Mouse (Mus musculus) stomach, embryonic 16.5 days (tissue): ENCODE data around the gene Tctex1d2. TPM values are rescaled to one million over a fixed set of nuclear protein-coding genes. Genes with fewer than 3 reads are reported as not detected.

Experiments used
- ATAC-seq: fragments of 200-750 bp; cut with Nextera tagmentation; 2 replicates; pipeline ENCODE4 v1.8.0; 2017; ENCODE audit warnings: moderate number of reproducible peaks, moderate TSS enrichment; ENCODE audit not compliant: insufficient read depth, low FRiP score
- H3K27ac ChIP-seq: fragments of 300-500 bp; sonication (generic); 2 replicates; pipeline ENCODE4 v1.5.1; 2014; ENCODE audit warnings: low read length
- H3K27me3 ChIP-seq: fragments of 300-500 bp; sonication (generic); 2 replicates; pipeline ENCODE4 v1.6.1; 2014; ENCODE audit warnings: low read length, control low read depth, mixed read lengths; ENCODE audit not compliant: control insufficient read depth, insufficient read depth
- H3K36me3 ChIP-seq: fragments of 300-500 bp; sonication (generic); 2 replicates; pipeline ENCODE4 v1.6.1; 2014; ENCODE audit warnings: low read length; ENCODE audit not compliant: control insufficient read depth, insufficient read depth
- H3K4me1 ChIP-seq: fragments of 300-500 bp; sonication (generic); 2 replicates; pipeline ENCODE4 v1.6.1; 2014; ENCODE audit warnings: low read length, control low read depth, mixed read lengths; ENCODE audit not compliant: control insufficient read depth, insufficient read depth
- H3K4me2 ChIP-seq: fragments of 300-500 bp; sonication (generic); 2 replicates; pipeline ENCODE4 v1.6.1; 2014; ENCODE audit warnings: low read depth, low read length, mixed read lengths
- H3K4me3 ChIP-seq: fragments of 300-500 bp; sonication (generic); replicated peaks from 2 replicates; pipeline ENCODE4 v1.5.1; 2014; ENCODE audit warnings: mild to moderate bottlenecking, low read length
- H3K9ac ChIP-seq: fragments of 300-500 bp; sonication (generic); 2 replicates; pipeline ENCODE4 v1.6.1; 2014; ENCODE audit warnings: low read length
- H3K9me3 ChIP-seq: fragments of 300-500 bp; sonication (generic); replicated peaks from 2 replicates; pipeline ENCODE4 v1.6.1; 2016; ENCODE audit warnings: low read length, control low read depth; ENCODE audit not compliant: control insufficient read depth
- WGBS: fragments of 180-500 bp; shearing (Covaris S2); extraction: QIAGEN DNeasy Blood & Tissue Kit; methylation state at CpG from one replicate; pipeline ENCODE4 v1.1.7; 2014; 5-methylcytosine and 5-hydroxymethylcytosine counted together
- polyA plus RNA-seq: library from polyadenylated mRNA; unstranded; fragments of >200 nt; fragmentation: Nextera tagmentation; extraction: Ambion mirVana; gene quantifications from 2 replicates; pipeline ENCODE4 v1.2.1, GENCODE M21; 2015

The Tctex1d2 gene
- polyA plus RNA-seq, 1 experiment from 2014 or later: 24.5 TPM

DNA sequence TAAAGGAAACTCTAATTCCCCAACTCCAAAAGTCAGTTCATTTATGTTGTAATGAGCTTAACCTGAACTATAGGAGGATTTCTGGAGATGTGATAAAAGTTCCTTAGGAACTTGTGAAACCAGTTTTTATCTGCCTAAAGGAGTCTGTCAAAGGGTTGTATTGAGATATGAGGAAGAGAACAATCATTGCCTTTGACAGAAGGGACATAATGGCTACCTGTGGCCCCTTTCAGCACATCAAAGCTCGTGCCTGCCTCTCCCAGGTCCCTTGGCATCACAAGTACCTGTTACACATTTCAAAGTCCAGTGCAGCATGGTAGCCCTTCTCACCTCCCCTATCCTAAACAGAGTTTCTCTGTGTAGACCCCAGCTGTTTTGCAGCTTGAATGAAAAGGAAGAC lies 2.0 kb upstream of the Tctex1d2 start:
- H3K9ac ChIP-seq: no peak overlapping the region
- WGBS: 45% methylated on average over 1 of the region's 1 CpGs
- no peak overlapping the region for H3K27ac ChIP-seq
- H3K9me3 ChIP-seq: peaks cover 4% of the 10 kb centered on the region; the same call in 1 of the 2 replicates
- peaks cover 8% of the 10 kb centered on the region; the same call in 1 of the 2 replicates for H3K4me1 ChIP-seq
- no peaks in the 10 kb centered on the region for H3K36me3 ChIP-seq
- H3K27me3 ChIP-seq: no peaks in the 10 kb centered on the region
- H3K4me2 ChIP-seq: no peak overlapping the region
- no peak for ATAC-seq
- no peak overlapping the region for H3K4me3 ChIP-seq

DNA sequence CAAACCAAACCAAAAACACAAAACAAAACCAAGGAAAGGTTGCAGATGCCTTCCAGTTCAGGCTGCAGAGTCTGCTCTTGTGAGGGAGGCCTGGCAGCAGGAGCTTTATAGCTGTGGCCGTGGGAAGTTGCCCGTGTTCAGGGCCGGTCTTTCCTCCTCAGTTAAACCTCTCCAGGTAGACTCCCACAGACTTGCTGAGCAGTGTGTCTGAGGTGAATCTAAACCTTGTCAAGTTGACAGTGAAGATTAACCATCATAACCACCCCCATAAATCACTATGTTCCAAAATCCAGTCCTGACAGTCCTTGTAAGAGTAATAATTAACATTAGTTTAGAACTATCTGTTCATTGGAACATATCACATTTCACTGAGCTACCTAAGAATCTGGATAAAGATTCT lies 8.0 kb downstream of the Tctex1d2 start:
- Histone ChIP-seq H3K27me3 (no peaks in the 10 kb centered on the region), H3K27ac (no peak overlapping the region), H3K9me3 (no peaks in the 10 kb centered on the region), H3K36me3 (no peaks in the 10 kb centered on the region), H3K4me1 (peaks cover 16% of the 10 kb centered on the region), H3K4me3 (no peak overlapping the region), H3K9ac (no peak overlapping the region), H3K4me2 (no peak overlapping the region)
- WGBS: 91% methylated on average over 3 of the region's 3 CpGs
- no peak for ATAC-seq

DNA sequence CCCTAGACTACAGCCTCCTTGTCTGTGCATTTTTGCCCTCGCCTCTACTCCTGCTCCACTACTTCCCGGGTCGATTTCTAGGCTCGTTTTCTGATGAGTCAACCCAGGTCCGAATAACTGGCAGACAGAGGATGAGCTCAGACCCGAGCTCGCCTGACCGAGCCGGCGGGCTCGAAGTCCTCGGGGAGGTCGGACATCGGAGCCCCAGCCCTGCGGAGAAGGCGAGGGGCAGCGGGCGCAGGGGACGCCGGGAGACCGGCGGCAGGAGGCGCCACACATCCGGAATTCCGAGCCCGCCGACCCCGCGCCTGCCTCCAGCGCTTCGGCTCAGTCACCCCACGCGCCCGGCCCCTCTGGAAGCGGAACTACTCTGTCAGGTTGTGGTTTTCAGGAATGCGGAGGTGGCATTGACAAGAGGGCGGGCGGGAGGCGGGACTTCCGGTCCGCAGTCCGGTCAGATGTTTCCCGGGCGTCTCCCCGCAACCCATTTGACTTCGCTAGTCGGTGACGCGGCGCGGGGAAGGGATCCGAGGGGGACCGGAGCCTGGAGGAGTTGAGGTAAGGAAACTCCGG lies 11.1 kb downstream of the Tctex1d2 start, which contains the start of gene Pcyt1a:
Gene Pcyt1a (plus strand): TSS at position 448 of the 573 bp plus-strand sequence.
- Histone ChIP-seq H3K27ac (peak within 1 kb of the TSS; percentile 90), H3K4me1 (peaks cover 16% of the 10 kb centered on the region), H3K4me3 (peak within 1 kb of the TSS; percentile 95), H3K9ac (peak within 1 kb of the TSS; percentile 93), H3K9me3 (no peaks in the 10 kb centered on the region), H3K4me2 (peak within 1 kb of the TSS; percentile 60), H3K27me3 (no peaks in the 10 kb centered on the region), H3K36me3 (no peaks in the 10 kb centered on the region)
- peak; percentile 97 for ATAC-seq
- under 1% methylated on average over 54 of the region's 54 CpGs for WGBS

- Histone ChIP-seq H3K4me2 (peak overlapping the region; percentile 60), H3K9me3 (no peaks in the 10 kb centered on the region), H3K27ac (peak overlapping the region; percentile 90), H3K27me3 (no peaks in the 10 kb centered on the region), H3K4me3 (peak overlapping the region; percentile 95), H3K9ac (peak overlapping the region; percentile 93), H3K36me3 (no peaks in the 10 kb centered on the region), H3K4me1 (peaks cover 16% of the 10 kb centered on the region)
- 1% methylated on average over 28 of the region's 28 CpGs for WGBS
- no peak for ATAC-seq
These were observed 11.6 kb downstream of the Tctex1d2 start for GRCm38 (mm10) chr16:32431047-32431591.

GRCm38 (mm10) chr16:32431926-32432325 lies 12.4 kb downstream of the Tctex1d2 start:
- Histone ChIP-seq H3K27me3 (no peaks in the 10 kb centered on the region), H3K36me3 (no peaks in the 10 kb centered on the region), H3K9ac (no peak overlapping the region), H3K9me3 (no peaks in the 10 kb centered on the region), H3K4me1 (peaks cover 16% of the 10 kb centered on the region), H3K4me3 (peak overlapping the region; percentile 95), H3K27ac (no peak overlapping the region), H3K4me2 (peak overlapping the region; percentile 60)
- 97% methylated on average over 1 of the region's 1 CpGs for WGBS
- ATAC-seq: no peak

- Histone ChIP-seq H3K4me3 (no peak overlapping the region), H3K9me3 (no peaks in the 10 kb centered on the region), H3K9ac (no peak overlapping the region), H3K27me3 (no peaks in the 10 kb centered on the region), H3K27ac (no peak overlapping the region), H3K4me1 (peaks cover 16% of the 10 kb centered on the region), H3K4me2 (no peak overlapping the region), H3K36me3 (no peaks in the 10 kb centered on the region)
- 81% methylated on average over 2 of the region's 2 CpGs for WGBS
- no peak for ATAC-seq
These were observed 13.6 kb downstream of the Tctex1d2 start for GRCm38 (mm10) chr16:32433138-32433537.

GRCm38 (mm10) chr16:32434066-32434465 lies 14.6 kb downstream of the Tctex1d2 start:
- H3K4me3 ChIP-seq: no peak overlapping the region
- H3K4me2 ChIP-seq: no peak overlapping the region
- no peaks in the 10 kb centered on the region for H3K9me3 ChIP-seq
- no peak for ATAC-seq
- H3K9ac ChIP-seq: no peak overlapping the region
- H3K4me1 ChIP-seq: peaks cover 16% of the 10 kb centered on the region
- WGBS: 42% methylated on average over 6 of the region's 6 CpGs
- H3K27me3 ChIP-seq: no peaks in the 10 kb centered on the region
- H3K27ac ChIP-seq: no peak overlapping the region
- no peaks in the 10 kb centered on the region for H3K36me3 ChIP-seq

DNA sequence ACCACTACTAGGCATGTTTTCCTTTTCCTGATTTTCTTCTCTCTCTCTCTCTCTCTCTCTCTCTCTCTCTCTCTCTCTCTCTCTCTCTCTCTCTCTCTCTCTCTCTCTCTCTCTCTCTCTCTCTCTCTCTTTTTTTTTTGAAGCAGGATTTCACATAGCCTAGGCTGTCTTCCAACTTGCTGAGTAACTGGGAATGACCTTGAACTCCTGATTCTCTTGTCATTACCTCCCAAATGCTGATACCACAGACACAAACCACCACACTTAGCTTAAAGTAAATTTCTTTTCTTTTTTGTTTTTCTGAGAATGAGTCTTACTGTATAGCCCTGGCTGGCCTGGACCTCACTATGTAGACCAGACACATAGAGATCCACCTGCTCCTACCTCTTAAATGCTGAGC lies 15.2 kb downstream of the Tctex1d2 start:
- H3K36me3 ChIP-seq: no peaks in the 10 kb centered on the region
- H3K9me3 ChIP-seq: no peaks in the 10 kb centered on the region
- no peak for ATAC-seq
- H3K27me3 ChIP-seq: no peaks in the 10 kb centered on the region
- no peak overlapping the region for H3K4me3 ChIP-seq
- no peak overlapping the region for H3K9ac ChIP-seq
- H3K4me1 ChIP-seq: peaks cover 13% of the 10 kb centered on the region
- no peak overlapping the region for H3K4me2 ChIP-seq
- H3K27ac ChIP-seq: no peak overlapping the region

DNA sequence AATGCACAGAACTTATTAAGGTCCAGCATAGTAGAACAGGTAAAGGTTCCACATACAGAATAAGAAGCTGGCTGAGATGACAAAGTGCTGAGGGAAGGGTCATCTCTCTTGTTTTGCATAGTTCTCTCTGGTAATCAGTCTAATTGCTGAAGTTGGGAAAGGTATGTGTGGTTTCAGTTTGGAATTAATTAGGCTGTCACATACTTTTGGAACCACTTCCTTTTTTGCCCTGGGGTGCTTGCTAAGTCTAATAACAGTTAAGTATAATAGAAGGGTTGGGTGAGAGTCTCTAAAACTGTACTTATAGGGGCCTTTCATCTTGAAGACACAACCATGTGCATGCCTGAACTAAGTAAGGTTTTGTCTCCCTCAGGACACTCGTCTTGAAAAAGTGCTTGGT lies 17.2 kb downstream of the Tctex1d2 start:
- no peak overlapping the region for H3K4me2 ChIP-seq
- H3K27me3 ChIP-seq: no peaks in the 10 kb centered on the region
- H3K9me3 ChIP-seq: no peaks in the 10 kb centered on the region
- H3K9ac ChIP-seq: no peak overlapping the region
- ATAC-seq: no peak
- WGBS: 81% methylated on average over 1 of the region's 1 CpGs
- H3K4me1 ChIP-seq: peaks cover 6% of the 10 kb centered on the region
- H3K27ac ChIP-seq: no peak overlapping the region
- no peak overlapping the region for H3K4me3 ChIP-seq
- no peaks in the 10 kb centered on the region for H3K36me3 ChIP-seq
